Mouse (Mus musculus) limb, embryonic 14.5 days (tissue): ENCODE data around the gene Tcf7l1. TPM values are rescaled to one million over a fixed set of nuclear protein-coding genes. Genes with fewer than 3 reads are reported as not detected.

Experiments used
- ATAC-seq: fragments of 200-750 bp; cut with Nextera tagmentation; 2 replicates; pipeline ENCODE4 v1.8.0; 2017; ENCODE audit warnings: low read depth, moderate number of reproducible peaks, moderate TSS enrichment; ENCODE audit not compliant: low FRiP score
- DNase-seq: peaks from one replicate; pipeline ENCODE4 v3.0.0-alpha.2; 2015; ENCODE audit warnings: low spot score
- H3K27ac ChIP-seq: fragments of 300-500 bp; sonication (generic); replicated peaks from 2 replicates; pipeline ENCODE4 v1.5.1; 2014; ENCODE audit warnings: low read depth, mild to moderate bottlenecking, low read length, moderate library complexity, mixed read lengths
- H3K27me3 ChIP-seq: fragments of 300-500 bp; sonication (generic); 2 replicates; pipeline ENCODE4 v1.6.1; 2014; ENCODE audit warnings: low read length, mixed read lengths; ENCODE audit not compliant: control insufficient read depth, insufficient read depth
- H3K36me3 ChIP-seq: fragments of 300-500 bp; sonication (generic); 2 replicates; pipeline ENCODE4 v1.6.1; 2014; ENCODE audit warnings: mild to moderate bottlenecking, low read length, moderate library complexity, mixed read lengths; ENCODE audit not compliant: control insufficient read depth, insufficient read depth
- H3K4me1 ChIP-seq: fragments of 300-500 bp; sonication (generic); 2 replicates; pipeline ENCODE4 v1.6.1; 2014; ENCODE audit warnings: antibody characterized with exemption, low read length, mixed read lengths; ENCODE audit not compliant: control insufficient read depth, insufficient read depth
- H3K4me2 ChIP-seq: fragments of 300-500 bp; sonication (generic); replicated peaks from 2 replicates; pipeline ENCODE4 v1.6.1; 2014; ENCODE audit warnings: low read depth, mild to moderate bottlenecking, low read length, moderate library complexity; ENCODE audit not compliant: severe bottlenecking
- H3K4me3 ChIP-seq: fragments of 300-500 bp; sonication (generic); replicated peaks from 2 replicates; pipeline ENCODE4 v1.5.1; 2014; ENCODE audit warnings: low read length
- H3K9ac ChIP-seq: fragments of 300-500 bp; sonication (generic); 2 replicates; pipeline ENCODE4 v1.6.1; 2014; ENCODE audit warnings: mild to moderate bottlenecking, low read depth, low read length, moderate library complexity; ENCODE audit not compliant: severe bottlenecking
- H3K9me3 ChIP-seq: fragments of 300-500 bp; sonication (generic); 2 replicates; pipeline ENCODE4 v1.6.1; 2016; ENCODE audit warnings: low read length; ENCODE audit not compliant: control insufficient read depth
- POLR2A ChIP-seq: fragments of 200-500 bp; IDR thresholded peaks from 2 replicates; pipeline ENCODE4 v1.8.0; 2012; ENCODE audit warnings: inconsistent platforms, mild to moderate bottlenecking, moderate library complexity, borderline replicate concordance; ENCODE audit not compliant: insufficient read depth, insufficient read length; ENCODE audit errors: extremely low read depth
- WGBS: fragments of 180-500 bp; shearing (Covaris S2); extraction: QIAGEN DNeasy Blood & Tissue Kit; methylation state at CpG from one replicate; pipeline ENCODE4 v1.1.7; 2014; 5-methylcytosine and 5-hydroxymethylcytosine counted together
- polyA plus RNA-seq, 2 experiments: library from polyadenylated mRNA; depleted of rRNA in 1 of 2; stranded (reverse) in 1 of 2; unstranded in 1 of 2; fragments of >200 nt; fragmentation: Nextera tagmentation in 1 of 2; extraction: Ambion mirVana in 1 of 2; gene quantifications; 2 replicates each; pipeline versions ENCODE4 v1.2.1 to v1.2.3; 2012 to 2014

Tcf7l1 gene
- polyA plus RNA-seq, 2 experiments, result 47.9 to 78.1 TPM

GRCm38 (mm10) chr6:72610261-72610660 is 178.8 kb downstream of the Tcf7l1 start:
- Histone ChIP-seq H3K4me2 (no peak overlapping the region), H3K27ac (no peak overlapping the region), H3K4me1 (peaks cover 7% of the 10 kb centered on the region), H3K4me3 (no peak overlapping the region), H3K9me3 (no peaks in the 10 kb centered on the region), H3K27me3 (no peaks in the 10 kb centered on the region), H3K36me3 (peaks cover 77% of the 10 kb centered on the region), H3K9ac (no peak overlapping the region)
- WGBS, result 83% methylated on average over 4 of the region's 4 CpGs
- DNase-seq, result no peak
- TF ChIP-seq POLR2A, result no peak
- ATAC-seq, result no peak

- WGBS, result 87% methylated on average over 4 of the region's 4 CpGs
- H3K36me3 ChIP-seq, result peaks cover 84% of the 10 kb centered on the region
- no peak overlapping the region for H3K4me3 ChIP-seq
- H3K27me3 ChIP-seq, result no peaks in the 10 kb centered on the region
- H3K9ac ChIP-seq, result no peak overlapping the region
- no peaks in the 10 kb centered on the region for H3K4me1 ChIP-seq
- DNase-seq (no peak), ATAC-seq (no peak)
- no peak overlapping the region for H3K4me2 ChIP-seq
- no peak overlapping the region for H3K27ac ChIP-seq
- TF ChIP-seq POLR2A, result no peak
- no peaks in the 10 kb centered on the region for H3K9me3 ChIP-seq
Measured at GRCm38 (mm10) chr6:72608662-72609184, 180.3 kb downstream of the Tcf7l1 start.

GRCm38 (mm10) chr6:72607676-72608075 is 181.4 kb downstream of the Tcf7l1 start:
- Histone ChIP-seq H3K36me3 (peaks cover 80% of the 10 kb centered on the region), H3K27ac (no peak overlapping the region), H3K4me1 (no peaks in the 10 kb centered on the region), H3K27me3 (no peaks in the 10 kb centered on the region), H3K4me2 (no peak overlapping the region), H3K4me3 (no peak overlapping the region), H3K9me3 (no peaks in the 10 kb centered on the region), H3K9ac (no peak overlapping the region)
- DNase-seq (no peak), ATAC-seq (no peak)
- 88% methylated on average over 5 of the region's 5 CpGs for WGBS
- no peak for TF ChIP-seq POLR2A

GRCm38 (mm10) chr6:72607060-72607459 is 182.0 kb downstream of the Tcf7l1 start:
- Histone ChIP-seq H3K4me3 (no peak overlapping the region), H3K4me2 (no peak overlapping the region), H3K4me1 (no peaks in the 10 kb centered on the region), H3K9ac (no peak overlapping the region), H3K9me3 (no peaks in the 10 kb centered on the region), H3K27me3 (no peaks in the 10 kb centered on the region), H3K27ac (no peak overlapping the region), H3K36me3 (peaks cover 77% of the 10 kb centered on the region)
- TF ChIP-seq POLR2A, result no peak
- 93% methylated on average over 4 of the region's 4 CpGs for WGBS
- DNase-seq (no peak), ATAC-seq (no peak)

- Histone ChIP-seq H3K36me3 (peaks cover 49% of the 10 kb centered on the region), H3K9me3 (no peaks in the 10 kb centered on the region), H3K4me3 (no peak overlapping the region), H3K27me3 (no peaks in the 10 kb centered on the region), H3K9ac (no peak overlapping the region), H3K4me2 (no peak overlapping the region), H3K27ac (no peak overlapping the region), H3K4me1 (peaks cover 5% of the 10 kb centered on the region)
- DNase-seq (no peak), ATAC-seq (no peak)
- TF ChIP-seq POLR2A, result no peak
- 82% methylated on average over 2 of the region's 2 CpGs for WGBS
Measured at GRCm38 (mm10) chr6:72604066-72604465, 185.0 kb downstream of the Tcf7l1 start.

- 26% methylated on average over 1 of the region's 1 CpGs for WGBS
- no peak overlapping the region for H3K4me2 ChIP-seq
- no peak for TF ChIP-seq POLR2A
- no peaks in the 10 kb centered on the region for H3K9me3 ChIP-seq
- DNase-seq (peak; percentile 49), ATAC-seq (no peak)
- no peak overlapping the region for H3K9ac ChIP-seq
- H3K4me1 ChIP-seq, result peaks cover 15% of the 10 kb centered on the region
- peaks cover 30% of the 10 kb centered on the region for H3K36me3 ChIP-seq
- H3K4me3 ChIP-seq, result no peak overlapping the region
- H3K27ac ChIP-seq, result no peak overlapping the region
- no peaks in the 10 kb centered on the region for H3K27me3 ChIP-seq
Measured at GRCm38 (mm10) chr6:72601732-72602131, 187.3 kb downstream of the Tcf7l1 start.
